Mouse (Mus musculus): ENCODE results near the gene March1. TPM values are rescaled to one million over a fixed set of nuclear protein-coding genes. Genes with fewer than 3 reads are reported as not detected.
"Not testable (repeated sequence)": the region's sequence is repeated elsewhere in the genome, so short reads cannot be mapped to it uniquely, and the experiment has no call there.

March1 gene
- total and polyA plus RNA-seq, 2 experiments from 2014 or later: 40.0 to 77.2 TPM

DNA sequence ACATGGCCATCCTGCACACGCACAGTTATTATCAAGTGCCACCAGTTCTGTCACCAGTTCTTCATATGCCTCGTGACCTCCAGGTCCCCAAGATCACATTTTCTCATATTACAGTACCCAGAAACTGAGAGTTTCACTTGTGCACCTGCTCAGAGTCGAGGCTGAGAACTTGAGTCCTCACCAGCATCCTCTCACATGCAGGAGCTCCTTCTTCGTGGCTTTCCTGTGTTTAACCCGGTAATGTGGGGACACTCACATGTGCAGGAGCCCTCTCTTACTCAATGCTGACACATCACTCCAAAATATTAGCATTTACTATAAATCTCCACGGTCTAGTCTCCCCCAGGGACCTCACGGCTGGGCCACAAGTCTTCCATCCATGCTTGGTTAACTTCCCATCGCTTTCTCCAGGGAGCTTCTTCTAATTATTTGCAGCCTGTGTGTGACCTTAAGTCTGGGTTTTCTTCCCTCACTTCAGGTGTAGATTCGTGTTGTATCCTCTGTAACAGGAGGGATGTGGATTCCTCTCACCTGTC, 792.4 kb downstream of the March1 start:
- DNase-seq (no peak), ATAC-seq (no peak)
- Histone ChIP-seq H3K9ac (no peak overlapping the region), H3K4me3 (ENCODE audit: low read depth, low read length) (no peak overlapping the region), H3K27ac (ENCODE audit: low read depth, low read length) (no peak overlapping the region), H3K36me3 (ENCODE audit: insufficient read depth) (no peaks in the 10 kb centered on the region), H3K4me2 (ENCODE audit: low read depth) (no peak overlapping the region), H3K4me1 (ENCODE audit: insufficient read depth) (no peaks in the 10 kb centered on the region), H3K27me3 (ENCODE audit: insufficient read depth, low read length) (no peaks in the 10 kb centered on the region), H3K9me3 (ENCODE audit: low read length) (no peaks in the 10 kb centered on the region)
- 85% methylated on average over 9 of the region's 9 CpGs for WGBS
- TF ChIP-seq CTCF (IDR thresholded peaks at IDR 0.05; ENCODE audit: low read depth): no peak

DNA sequence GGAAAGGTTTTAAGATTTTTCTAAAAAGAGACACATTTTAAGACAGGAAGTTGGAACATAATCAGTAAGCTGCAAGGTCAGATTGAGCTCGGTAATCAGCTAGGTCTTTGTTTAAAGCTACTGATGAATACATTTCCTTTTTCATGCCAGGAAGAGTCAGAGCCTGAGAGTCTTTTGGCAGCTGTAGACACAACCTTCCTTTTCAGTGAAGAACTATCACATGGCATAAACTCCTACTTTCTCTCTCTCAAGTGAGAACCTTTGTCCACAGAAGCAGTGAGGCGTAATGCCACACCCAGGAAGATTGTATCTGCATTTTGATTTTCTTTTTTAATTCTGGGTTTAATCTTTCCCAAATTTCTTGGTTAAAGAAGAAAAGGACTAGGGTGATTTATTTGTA, 795.4 kb downstream of the March1 start:
- no peaks in the 10 kb centered on the region for H3K27me3 ChIP-seq (ENCODE audit: insufficient read depth, low read length)
- no peak overlapping the region for H3K9ac ChIP-seq
- H3K4me1 ChIP-seq (ENCODE audit: insufficient read depth): no peaks in the 10 kb centered on the region
- WGBS: 41% methylated on average over 2 of the region's 2 CpGs
- no peaks in the 10 kb centered on the region for H3K36me3 ChIP-seq (ENCODE audit: insufficient read depth)
- no peaks in the 10 kb centered on the region for H3K9me3 ChIP-seq (ENCODE audit: low read length)
- ATAC-seq: peak; percentile 68; the same call in 1 of the 2 replicates
- no peak for TF ChIP-seq CTCF (IDR thresholded peaks at IDR 0.05; ENCODE audit: low read depth)
- no peak overlapping the region for H3K27ac ChIP-seq (ENCODE audit: low read depth, low read length)
- no peak overlapping the region for H3K4me2 ChIP-seq (ENCODE audit: low read depth)
- H3K4me3 ChIP-seq (ENCODE audit: low read depth, low read length): no peak overlapping the region
- no peak for DNase-seq

DNA sequence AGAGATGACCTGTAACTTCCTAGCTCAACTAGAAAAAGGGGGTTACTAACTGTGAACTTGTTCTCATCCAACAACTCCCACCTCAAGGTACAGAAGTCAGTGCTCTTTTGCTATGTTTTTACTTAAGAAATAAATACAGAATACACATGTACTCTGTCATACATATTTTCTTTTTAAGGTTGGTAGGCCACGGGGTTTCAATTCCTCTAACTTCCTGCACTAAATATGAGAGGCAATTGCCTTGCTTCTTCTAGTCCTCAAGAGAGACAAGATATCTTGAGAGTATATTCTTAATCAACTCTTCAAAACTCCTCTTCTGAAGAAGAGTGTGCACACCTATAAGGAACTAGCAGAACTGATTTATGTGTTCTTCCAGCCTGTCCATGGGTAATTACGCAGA, 797.5 kb downstream of the March1 start:
- Histone ChIP-seq H3K27me3 (ENCODE audit: insufficient read depth, low read length) (no peaks in the 10 kb centered on the region), H3K9me3 (ENCODE audit: low read length) (no peaks in the 10 kb centered on the region), H3K4me3 (ENCODE audit: low read depth, low read length) (no peak overlapping the region), H3K36me3 (ENCODE audit: insufficient read depth) (no peaks in the 10 kb centered on the region), H3K27ac (ENCODE audit: low read depth, low read length) (no peak overlapping the region), H3K4me1 (ENCODE audit: insufficient read depth) (no peaks in the 10 kb centered on the region), H3K4me2 (ENCODE audit: low read depth) (no peak overlapping the region), H3K9ac (no peak overlapping the region)
- ATAC-seq (no peak), DNase-seq (no peak)
- 84% methylated on average over 2 of the region's 2 CpGs for WGBS
- TF ChIP-seq CTCF (IDR thresholded peaks at IDR 0.05; ENCODE audit: low read depth): no peak

DNA sequence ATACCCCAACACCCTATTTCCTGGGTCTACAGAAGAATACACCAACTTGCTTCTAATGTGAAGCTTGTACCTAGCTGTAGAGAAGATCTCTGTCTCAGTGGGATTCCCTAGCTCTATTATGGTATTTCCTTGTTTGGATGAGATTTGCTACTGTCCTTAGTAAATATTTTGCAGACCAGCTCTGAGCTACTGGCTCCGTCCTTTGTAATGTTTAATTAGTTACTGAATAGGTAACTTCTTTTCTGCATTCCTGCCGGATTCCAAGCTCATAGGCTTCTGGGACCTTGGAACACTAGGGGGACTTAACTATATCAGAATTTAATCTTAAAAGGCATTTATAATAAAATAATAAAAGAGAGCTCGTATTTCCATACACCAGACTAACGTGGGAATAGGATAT, 799.9 kb downstream of the March1 start:
- H3K4me1 ChIP-seq (ENCODE audit: insufficient read depth); H3K4me3 ChIP-seq (ENCODE audit: low read depth, low read length); H3K4me2 ChIP-seq (ENCODE audit: low read depth); H3K27me3 ChIP-seq (ENCODE audit: insufficient read depth, low read length); ATAC-seq; H3K27ac ChIP-seq (ENCODE audit: low read depth, low read length); H3K9ac ChIP-seq; DNase-seq; H3K9me3 ChIP-seq (ENCODE audit: low read length); H3K36me3 ChIP-seq (ENCODE audit: insufficient read depth): not testable (repeated sequence)
- 85% methylated on average over 4 of the region's 4 CpGs for WGBS

DNA sequence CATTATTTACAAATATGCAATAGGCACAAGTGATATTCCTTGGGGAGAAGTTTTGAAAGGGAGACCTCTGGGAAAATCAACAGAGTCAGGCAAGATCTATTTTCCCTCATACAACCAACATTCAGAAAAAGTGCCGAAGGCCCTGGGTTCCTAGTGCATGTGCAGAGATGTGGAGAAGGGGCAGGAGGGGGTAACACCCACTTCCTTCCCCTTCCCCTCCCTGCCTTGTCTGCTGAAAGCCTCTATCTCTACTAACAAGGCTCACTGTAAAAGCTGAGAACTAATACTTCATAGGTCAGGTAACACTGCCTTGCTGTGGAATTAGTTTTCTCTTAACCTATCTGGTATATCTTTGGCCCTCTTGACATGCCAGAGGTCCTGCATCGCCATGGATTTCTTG, 812.9 kb downstream of the March1 start:
- ATAC-seq: no peak
- H3K27me3 ChIP-seq (ENCODE audit: insufficient read depth, low read length): no peaks in the 10 kb centered on the region
- no peak overlapping the region for H3K27ac ChIP-seq (ENCODE audit: low read depth, low read length)
- no peaks in the 10 kb centered on the region for H3K36me3 ChIP-seq (ENCODE audit: insufficient read depth)
- DNase-seq: no peak
- no peaks in the 10 kb centered on the region for H3K9me3 ChIP-seq (ENCODE audit: low read length)
- no peak overlapping the region for H3K9ac ChIP-seq
- 72% methylated on average over 2 of the region's 2 CpGs for WGBS
- TF ChIP-seq CTCF (IDR thresholded peaks at IDR 0.05; ENCODE audit: low read depth): no peak
- H3K4me3 ChIP-seq (ENCODE audit: low read depth, low read length): no peak overlapping the region
- H3K4me1 ChIP-seq (ENCODE audit: insufficient read depth): no peaks in the 10 kb centered on the region
- no peak overlapping the region for H3K4me2 ChIP-seq (ENCODE audit: low read depth)

DNA sequence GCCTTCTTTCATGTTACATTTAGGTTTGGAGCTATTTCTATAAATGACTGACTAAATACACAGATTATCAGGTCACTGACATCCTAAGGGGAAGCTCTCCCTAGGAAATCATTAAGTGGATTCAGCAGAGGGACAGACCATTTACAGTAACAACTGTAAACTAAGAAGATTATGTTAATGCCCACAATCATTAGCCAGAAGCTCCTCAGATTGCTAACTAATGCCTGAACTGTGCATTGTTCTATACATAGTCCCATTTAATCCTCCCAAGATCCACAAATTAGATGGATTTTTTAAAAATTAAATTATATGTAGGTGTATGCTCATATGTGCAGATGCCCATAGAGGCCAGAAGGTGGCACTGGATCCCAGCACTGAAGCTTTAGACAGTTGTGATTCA, 815.9 kb downstream of the March1 start:
- no peaks in the 10 kb centered on the region for H3K9me3 ChIP-seq (ENCODE audit: low read length)
- H3K27me3 ChIP-seq (ENCODE audit: insufficient read depth, low read length): no peaks in the 10 kb centered on the region
- no peak for TF ChIP-seq CTCF (IDR thresholded peaks at IDR 0.05; ENCODE audit: low read depth)
- H3K36me3 ChIP-seq (ENCODE audit: insufficient read depth): no peaks in the 10 kb centered on the region
- ATAC-seq: no peak
- no peak overlapping the region for H3K4me3 ChIP-seq (ENCODE audit: low read depth, low read length)
- H3K9ac ChIP-seq: no peak overlapping the region
- H3K27ac ChIP-seq (ENCODE audit: low read depth, low read length): no peak overlapping the region
- DNase-seq: no peak
- H3K4me1 ChIP-seq (ENCODE audit: insufficient read depth): no peaks in the 10 kb centered on the region
- H3K4me2 ChIP-seq (ENCODE audit: low read depth): no peak overlapping the region

DNA sequence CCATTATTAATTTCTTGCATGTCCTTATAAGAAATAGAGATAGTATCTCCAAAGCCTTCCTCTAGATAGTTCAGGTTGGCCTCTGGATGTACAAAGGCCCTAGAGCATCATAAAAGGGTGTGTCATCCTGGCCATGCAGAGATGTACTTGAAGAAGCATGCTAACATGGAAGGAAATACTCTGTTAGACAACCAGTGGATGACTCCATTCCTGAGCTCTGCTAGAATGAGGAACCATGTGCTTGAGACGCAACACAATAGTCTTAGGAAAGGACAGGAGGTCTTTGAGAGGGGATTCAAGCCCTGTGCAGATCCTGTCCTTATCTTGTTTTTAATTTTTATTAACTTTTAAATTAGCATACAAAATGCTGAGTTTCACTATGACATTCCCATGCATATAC, 819.1 kb downstream of the March1 start:
- DNase-seq: no peak
- no peak overlapping the region for H3K4me2 ChIP-seq (ENCODE audit: low read depth)
- no peaks in the 10 kb centered on the region for H3K4me1 ChIP-seq (ENCODE audit: insufficient read depth)
- no peaks in the 10 kb centered on the region for H3K9me3 ChIP-seq (ENCODE audit: low read length)
- WGBS: 94% methylated on average over 1 of the region's 1 CpGs
- no peaks in the 10 kb centered on the region for H3K36me3 ChIP-seq (ENCODE audit: insufficient read depth)
- TF ChIP-seq CTCF (IDR thresholded peaks at IDR 0.05; ENCODE audit: low read depth): no peak
- H3K27me3 ChIP-seq (ENCODE audit: insufficient read depth, low read length): no peaks in the 10 kb centered on the region
- no peak for ATAC-seq
- no peak overlapping the region for H3K27ac ChIP-seq (ENCODE audit: low read depth, low read length)
- H3K9ac ChIP-seq: no peak overlapping the region
- no peak overlapping the region for H3K4me3 ChIP-seq (ENCODE audit: low read depth, low read length)

DNA sequence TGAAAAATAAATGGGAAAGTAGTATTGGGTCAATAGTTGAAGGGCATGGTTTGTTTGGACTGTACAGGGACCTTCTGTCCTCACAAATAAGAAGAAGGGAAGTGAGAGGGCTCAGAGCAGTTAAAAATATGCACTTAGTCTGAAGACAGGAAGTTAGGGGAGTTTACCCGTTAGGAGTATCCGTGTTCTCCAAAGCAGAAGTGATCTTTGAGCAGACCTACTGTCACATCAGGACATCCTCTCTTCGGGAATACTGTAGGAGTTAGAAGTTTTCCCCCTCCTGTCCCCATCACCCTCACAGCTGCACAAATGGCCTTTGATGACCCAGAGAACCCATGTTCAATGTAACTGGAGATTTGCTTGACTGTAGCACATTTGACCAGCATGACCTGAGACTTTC, 820.2 kb downstream of the March1 start:
- no peaks in the 10 kb centered on the region for H3K36me3 ChIP-seq (ENCODE audit: insufficient read depth)
- no peak for TF ChIP-seq CTCF (IDR thresholded peaks at IDR 0.05; ENCODE audit: low read depth)
- H3K9ac ChIP-seq: no peak overlapping the region
- WGBS: 81% methylated on average over 3 of the region's 3 CpGs
- DNase-seq (no peak), ATAC-seq (no peak)
- no peak overlapping the region for H3K4me3 ChIP-seq (ENCODE audit: low read depth, low read length)
- no peak overlapping the region for H3K4me2 ChIP-seq (ENCODE audit: low read depth)
- H3K27ac ChIP-seq (ENCODE audit: low read depth, low read length): no peak overlapping the region
- H3K9me3 ChIP-seq (ENCODE audit: low read length): no peaks in the 10 kb centered on the region
- H3K27me3 ChIP-seq (ENCODE audit: insufficient read depth, low read length): no peaks in the 10 kb centered on the region
- H3K4me1 ChIP-seq (ENCODE audit: insufficient read depth): no peaks in the 10 kb centered on the region

All from forebrain, postnatal 0 days (tissue).